Mouse (Mus musculus) cerebellum, adult 9-11 months (tissue): ENCODE data around the gene Nfkbil1.

ENCODE experiments used
- DNase-seq: peaks from one replicate; pipeline ENCODE4 v3.0.0; 2022

Nfkbil1 gene

DNA sequence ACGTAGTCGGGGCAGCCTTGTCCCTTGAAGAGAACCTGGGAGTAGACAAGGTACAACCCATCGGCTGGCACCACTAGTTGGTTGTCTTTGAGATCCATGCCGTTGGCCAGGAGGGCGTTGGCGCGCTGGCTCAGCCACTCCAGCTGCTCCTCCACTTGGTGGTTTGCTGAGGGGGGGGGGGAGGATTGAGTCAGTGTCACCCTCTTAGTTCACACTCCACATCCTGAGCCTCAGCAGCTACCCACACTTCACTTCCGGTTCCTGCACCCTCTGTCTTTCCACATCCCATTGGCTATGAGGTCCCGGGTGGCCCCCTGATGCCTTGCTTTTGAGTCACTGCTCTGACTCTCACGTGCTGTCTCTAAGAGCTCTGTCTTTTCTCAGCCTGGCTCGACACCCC is 35.2 kb downstream of the Nfkbil1 start:
- no peak for DNase-seq

DNA sequence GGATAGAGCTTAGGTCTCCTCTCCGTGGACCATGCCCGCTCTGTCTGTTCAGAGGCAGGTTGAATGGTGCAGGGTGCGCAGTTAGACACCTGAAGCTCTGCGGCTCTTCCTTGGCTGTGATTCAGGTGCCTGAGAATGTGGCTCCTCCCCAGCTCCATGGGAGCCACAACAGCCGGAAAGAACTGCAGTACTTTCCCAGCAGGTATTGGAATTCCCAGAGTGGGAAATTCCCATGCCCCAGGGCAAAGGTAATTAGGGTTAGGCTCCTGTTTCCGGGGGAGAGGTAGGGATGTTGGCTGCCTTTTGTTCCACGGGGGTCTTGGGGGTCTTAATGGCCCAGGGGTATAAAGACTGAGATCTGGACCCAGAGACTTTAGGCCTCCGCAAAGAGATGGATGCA is 36.6 kb downstream of the Nfkbil1 start:
- no peak for DNase-seq

DNA sequence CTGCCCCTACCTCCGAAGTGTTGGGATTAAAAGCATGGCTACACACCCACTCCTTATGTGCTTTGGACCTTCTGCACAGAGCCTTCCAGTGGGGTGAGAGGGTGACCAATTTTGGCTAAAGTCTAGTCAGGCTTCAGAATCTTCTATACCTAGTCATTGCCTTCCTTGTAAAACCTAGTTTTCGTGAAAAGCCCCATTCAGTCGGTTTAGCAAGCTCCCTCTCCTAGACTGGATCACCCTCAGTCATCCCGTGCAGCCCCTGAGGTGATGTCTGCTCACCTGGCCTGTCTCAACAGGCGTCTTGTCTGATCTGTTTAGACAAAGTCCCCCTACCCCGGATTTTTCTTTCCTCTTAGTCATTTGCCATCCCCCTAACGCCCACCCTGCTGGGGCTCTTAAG is 37.6 kb downstream of the Nfkbil1 start:
- DNase-seq = no peak

DNA sequence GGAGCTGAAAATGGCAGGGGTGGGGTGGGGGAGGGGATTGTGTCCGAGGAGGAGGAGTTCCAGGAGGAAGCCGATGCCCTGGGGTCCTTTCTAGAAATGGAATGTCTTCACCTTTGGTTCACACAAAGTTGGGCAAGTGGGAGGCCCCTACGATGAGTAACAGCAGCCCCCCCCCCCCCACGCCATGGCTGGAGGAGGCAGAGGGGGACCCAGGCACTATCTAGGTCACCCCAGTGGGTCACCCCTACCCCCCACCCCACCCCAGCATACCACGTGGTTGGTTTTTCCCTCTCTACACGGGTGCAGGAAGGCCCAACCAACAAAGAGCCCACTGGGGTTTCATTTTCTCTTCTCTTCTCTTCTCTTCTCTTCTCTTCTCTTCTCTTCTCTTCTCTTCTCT is 38.5 kb downstream of the Nfkbil1 start:
- DNase-seq = no peak

DNA sequence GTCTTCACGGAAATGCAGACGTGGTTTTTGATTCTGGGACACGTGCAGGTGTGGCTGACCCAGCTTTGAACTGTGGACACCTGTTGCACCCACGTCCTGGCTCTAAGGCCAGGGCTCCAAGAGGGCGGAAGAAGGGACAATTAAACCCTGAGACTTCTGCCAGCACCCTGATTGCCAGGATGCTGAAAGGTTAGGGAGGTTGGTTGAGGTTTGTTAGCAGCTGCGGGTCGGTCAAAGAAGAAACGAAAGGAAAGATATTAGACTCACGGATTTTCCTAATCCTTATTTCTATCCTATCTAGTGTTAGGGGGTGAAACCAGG is 39.3 kb downstream of the Nfkbil1 start:
- DNase-seq = no peak

DNA sequence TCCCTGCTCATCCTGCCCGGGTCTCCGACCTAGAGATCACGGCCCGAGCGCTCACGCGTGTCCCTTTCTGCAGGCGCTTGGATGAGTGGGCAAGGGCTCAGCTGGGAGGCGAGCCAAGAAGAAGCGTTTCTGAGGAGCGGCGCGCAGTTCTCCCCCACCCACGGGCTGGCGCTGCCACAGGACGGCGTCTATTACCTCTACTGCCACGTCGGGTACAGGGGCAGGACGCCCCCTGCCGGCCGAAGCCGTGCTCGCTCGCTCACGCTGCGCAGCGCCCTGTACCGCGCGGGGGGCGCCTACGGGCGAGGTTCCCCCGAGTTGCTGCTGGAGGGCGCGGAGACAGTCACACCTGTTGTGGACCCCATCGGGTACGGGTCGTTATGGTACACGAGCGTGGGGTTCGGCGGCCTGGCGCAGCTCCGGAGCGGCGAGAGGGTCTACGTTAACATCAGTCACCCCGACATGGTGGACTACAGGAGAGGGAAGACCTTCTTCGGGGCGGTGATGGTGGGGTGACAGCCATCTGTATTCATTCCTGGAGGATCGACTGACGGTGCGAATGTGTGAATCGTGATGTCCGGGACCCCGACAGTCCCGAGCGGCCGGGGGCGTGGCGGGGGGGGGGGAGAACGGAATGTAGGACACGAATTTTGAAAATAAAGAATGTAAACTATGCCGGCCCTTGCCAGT is 39.8 kb downstream of the Nfkbil1 start:
- peak; percentile 49 for DNase-seq

DNA sequence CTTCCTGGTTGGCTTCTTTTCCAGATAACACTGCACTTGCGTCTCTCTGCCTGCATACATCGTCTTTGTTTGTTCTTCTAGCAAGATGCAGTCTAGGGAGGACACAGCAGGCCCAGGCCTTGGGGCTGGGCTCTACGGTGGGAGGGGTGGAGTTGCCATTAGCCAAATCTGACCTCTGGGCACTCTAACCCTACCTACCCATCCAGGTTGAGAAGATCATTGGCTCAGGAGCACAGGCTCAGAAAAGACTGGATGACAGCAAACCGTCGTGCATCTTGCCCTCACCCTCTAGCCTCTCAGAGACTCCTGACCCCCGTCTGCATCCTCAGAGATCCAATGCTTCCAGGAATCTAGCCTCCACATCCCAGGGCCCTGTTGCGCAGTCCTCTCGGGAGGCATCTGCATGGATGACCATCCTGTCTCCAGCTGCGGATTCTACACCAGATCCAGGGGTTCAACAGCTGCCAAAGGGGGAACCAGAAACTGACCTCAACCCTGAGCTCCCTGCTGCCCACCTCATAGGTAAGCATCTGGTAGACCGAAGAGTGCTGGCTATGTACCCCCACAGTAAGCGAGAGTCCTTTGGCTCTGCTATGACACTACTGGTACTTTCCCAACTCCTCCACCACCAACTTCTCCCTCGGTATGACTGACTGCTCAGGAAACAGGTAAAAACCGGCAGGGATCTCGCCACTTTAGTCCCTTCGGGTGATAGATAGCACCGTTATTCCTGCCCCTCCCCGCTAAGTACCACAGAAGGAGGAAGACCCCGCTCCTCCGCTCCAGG is 40.6 kb downstream of the Nfkbil1 start:
- DNase-seq = no peak

DNA sequence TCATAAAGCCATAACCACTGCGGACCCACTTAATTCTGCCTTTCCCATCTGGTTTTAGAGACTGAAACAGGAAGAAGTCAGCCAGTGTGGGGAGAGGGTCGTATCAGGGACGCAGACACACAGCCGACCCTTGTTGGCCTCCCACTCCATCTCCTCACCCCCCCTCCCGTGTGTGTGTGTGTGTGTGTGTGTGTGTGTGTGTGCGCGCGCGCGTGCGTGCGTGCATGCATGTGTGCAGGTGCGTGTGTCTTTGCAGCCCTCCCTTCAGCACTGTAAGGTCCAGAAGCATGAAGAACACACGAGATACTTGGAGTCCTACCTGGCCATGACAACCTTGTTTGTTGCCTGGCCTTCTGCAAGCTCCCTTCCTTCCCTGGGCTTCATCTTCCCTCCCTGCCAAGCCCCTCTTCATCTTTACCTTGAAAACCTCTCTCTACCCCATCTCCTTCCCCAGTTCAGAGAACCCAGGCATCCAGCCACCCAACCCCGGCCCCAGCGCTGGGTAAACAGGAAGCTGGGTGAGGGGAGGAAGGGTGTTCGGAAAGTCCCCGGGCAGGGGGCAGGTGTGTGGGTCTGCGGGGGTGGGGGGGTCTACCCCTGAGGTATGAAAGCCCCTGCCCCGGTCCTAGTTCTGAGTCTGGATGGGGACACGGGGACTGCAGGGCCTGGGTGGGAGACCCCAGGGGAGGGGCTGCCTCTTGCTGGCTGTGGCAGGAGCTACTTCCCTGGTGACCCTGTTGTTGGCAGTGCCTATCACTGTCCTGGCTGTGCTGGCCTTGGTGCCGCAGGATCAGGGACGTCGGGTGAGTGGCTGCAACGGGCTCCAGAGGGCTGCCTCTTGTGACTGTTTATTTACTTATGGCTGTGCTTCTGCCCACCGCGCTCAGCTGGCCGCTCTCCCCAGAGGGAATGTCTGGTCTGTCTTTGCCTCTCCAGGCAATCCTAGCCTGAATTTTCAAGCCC is 41.4 kb downstream of the Nfkbil1 start, which contains the start of gene Ltb:
Gene Ltb, plus strand, starts transcription at position 559 of the 963 bp plus-strand sequence.
- no peak for DNase-seq

DNA sequence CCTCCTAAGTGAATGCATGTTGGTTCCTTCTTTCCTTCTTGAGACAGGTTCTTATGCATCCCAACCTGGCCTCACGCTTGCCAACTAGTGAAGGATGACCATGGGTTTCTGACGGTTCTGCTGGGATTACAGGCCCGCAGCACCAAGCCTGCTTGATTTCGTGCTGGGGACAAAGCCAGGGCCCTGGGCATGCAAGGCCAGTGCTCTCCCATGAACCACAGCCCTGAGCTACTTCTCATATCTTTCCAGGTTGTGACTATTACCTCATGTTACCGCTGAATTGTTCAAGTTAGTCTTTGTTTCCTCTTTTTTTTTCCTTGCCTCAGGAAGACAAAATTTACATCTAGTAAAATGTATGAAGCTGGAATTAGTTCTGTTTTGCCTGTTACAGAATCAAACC is 42.7 kb downstream of the Nfkbil1 start:
- DNase-seq = no peak

DNA sequence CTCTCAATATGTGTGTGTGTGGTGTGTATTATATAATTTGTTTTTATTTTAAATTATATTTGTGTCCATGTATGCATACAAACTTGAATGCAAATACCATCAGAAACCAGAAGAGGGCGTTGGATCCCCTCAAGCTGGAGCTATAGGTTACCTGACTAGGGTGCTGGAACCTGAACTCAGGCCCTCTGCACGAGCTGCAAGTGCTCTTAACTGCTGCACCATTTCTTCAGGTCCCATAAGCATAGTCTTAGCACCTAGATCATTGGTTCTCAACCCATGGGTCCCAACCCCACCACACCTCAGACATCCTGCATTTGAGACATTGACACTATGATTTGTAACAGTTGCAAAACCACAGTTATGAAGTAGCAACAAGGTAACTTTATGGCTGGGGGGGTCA is 43.9 kb downstream of the Nfkbil1 start:
- DNase-seq = no peak

DNA sequence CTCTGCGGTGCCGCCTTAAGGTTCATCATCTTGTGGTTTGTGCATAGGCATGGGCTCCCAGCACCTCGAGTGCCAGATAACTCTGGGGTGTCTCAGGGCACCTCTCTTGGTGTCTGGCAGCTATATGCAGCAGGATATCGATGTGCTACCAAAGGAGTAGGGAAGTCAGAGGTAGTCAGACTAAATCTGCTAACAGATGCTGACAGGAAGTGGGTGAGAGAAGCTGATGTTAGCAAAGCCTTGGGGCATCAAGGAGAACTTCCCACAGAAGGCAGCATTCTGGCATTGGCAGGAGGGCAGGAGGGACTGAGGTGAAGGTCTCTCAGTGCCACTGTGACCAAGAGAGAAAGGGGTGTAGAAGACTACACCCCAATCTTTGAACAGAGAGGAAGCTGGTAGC is 45.5 kb downstream of the Nfkbil1 start:
- no peak for DNase-seq

DNA sequence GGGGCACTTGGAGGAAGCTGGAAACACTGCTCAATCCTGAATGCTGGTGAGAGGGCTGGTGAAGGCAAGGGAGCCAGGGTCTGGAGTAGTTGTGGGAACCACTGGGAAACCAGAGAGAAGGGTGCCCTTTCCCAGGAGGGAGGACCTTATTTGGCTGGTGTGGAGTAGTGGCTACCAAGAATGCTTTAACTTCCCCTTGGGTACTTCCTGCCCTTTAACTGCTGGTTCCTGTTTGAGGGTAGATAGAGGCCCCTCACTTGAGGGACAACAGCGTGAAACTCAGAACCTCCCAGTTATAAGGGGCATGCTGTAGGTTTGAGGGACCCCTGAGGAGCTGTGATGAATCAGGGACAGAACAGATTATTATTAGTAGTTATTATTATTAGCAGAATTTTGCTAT is 46.4 kb downstream of the Nfkbil1 start:
- DNase-seq = no peak

DNA sequence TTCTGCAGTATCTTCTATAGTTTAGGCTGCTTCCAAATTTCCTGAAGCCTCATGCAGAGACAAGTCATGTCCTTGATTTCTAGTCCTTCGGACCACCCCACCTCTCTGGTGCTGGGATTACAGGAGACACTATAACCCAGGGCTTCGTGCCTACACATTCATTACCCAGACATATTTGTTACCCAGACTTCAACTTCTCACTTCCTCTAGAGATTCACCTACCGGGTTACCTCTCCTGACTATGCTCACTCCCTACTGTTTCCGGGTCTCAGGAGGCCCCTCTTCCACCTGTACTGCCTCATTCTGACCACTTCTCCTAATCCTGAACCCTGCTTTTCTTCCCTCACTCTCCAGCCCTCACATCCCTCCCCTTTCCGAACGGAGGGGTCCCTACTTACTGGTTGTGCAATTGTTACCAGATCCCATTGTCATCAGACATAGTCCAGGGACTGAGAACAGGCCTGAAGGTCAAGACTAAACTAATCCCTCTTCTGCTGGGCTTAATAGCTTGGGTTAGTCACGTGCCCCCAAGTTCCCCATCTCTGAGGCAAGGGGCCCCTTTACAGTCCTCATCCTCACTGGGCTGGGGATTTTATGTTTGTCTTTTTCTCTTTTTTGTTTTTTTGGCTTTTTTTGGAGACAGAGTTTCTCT is 47.5 kb downstream of the Nfkbil1 start, which contains the start of gene Lst1:
Gene Lst1, minus strand, starts transcription at position 481 of the 652 bp plus-strand sequence.
- DNase-seq = no peak

DNA sequence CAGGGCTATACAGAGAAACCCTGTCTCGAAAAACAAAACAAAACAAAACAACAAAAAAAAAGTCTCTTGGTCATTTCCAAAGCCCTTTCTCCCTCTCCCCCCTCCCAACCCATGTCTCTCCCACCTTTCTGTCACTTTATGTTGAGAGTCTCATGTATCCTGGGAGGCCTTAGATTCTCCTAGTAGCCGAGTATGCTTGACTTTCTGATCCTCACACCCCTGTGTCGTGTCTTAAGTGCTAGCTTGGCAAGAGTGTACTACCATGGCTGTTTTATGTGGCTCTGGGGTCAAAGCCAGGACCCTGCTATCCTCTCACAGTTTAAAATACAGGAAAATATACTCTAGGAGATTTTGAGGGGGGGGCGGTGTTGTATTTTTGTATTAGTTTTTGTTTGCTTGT is 48.2 kb downstream of the Nfkbil1 start:
- no peak for DNase-seq

DNA sequence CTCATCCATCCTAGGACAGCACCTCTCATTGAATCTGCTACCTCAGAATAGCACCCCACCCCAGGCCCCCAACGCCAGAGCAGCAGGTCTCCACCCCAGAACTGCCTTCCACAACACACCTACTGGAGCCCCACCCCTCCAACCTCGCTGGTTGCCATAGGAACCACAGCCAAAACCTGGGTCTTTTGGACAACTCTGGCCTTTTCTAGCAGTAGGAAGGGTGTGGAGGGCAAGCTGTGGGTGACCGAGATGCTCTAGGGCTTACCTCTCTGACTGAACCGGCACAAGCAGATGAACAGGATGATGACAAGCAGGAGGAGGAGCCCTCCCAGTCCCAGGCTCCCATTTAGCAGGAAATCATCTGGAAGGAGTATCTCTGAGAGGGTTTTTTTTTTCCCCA is 48.9 kb downstream of the Nfkbil1 start:
- no peak for DNase-seq

DNA sequence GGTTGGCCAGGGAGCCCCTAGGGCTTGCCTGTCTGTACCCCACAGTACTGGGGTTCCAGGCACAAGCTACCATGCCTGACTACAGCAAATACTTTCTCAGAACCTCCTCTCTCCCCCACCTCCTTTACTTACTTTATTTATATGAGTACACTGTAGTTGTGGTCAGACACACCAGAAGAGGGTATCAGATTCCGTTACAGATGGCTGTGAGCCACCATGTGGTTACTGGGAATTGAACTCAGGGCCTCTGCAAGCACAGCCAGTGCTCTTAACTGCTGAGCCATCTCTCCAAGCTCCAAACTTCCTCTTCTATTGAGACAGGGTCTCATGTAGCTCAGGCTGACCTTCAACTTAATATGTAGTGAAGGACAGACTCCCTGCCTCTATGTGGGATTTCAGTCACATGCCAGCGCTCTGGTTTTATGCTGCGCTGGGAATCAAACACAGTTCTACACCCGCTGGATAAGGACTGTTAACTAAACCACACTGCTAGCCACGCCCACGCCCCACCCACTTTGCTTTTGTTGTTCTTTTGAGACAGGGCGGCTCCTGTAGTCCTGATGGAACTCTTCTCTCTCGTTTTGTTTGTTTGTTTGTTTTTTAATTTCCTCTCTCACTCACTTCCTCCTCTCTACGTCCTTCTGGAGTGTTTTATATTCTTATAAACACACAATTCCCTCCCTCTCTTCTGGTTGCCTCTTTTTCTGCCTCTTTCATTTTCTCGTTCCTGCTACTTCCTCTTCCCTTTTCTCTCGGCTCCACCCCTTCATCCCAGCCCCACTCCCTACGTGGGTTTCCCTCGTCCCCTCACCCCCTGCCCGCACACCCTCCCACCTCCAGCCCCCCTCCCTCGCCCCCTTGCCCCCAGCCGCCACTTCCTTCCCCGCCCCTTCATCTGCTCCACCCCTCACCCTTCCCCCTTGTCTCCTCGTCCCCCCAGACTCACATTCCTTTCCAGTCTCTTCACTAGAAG is 49.7 kb downstream of the Nfkbil1 start:
- no peak for DNase-seq

DNA sequence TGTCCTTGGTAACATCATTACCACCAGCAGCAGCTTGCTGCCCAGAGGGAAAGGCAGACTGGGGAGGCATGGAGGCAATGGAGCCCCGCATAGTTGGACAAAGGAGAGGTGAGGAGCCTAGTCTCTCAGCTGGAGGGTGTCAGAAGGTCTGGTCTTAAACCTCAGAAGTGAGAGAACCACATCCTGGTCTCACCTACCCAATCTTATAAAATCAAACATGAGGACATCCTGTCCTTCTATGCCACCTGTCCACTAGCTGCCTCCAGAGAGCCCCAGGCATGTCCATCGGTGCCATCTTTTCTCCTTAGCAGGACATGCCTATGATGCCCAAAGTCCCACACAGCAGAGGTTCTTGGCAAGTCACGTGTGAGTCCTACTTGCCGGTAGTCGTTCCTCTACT is 55.5 kb downstream of the Nfkbil1 start:
- DNase-seq = no peak

DNA sequence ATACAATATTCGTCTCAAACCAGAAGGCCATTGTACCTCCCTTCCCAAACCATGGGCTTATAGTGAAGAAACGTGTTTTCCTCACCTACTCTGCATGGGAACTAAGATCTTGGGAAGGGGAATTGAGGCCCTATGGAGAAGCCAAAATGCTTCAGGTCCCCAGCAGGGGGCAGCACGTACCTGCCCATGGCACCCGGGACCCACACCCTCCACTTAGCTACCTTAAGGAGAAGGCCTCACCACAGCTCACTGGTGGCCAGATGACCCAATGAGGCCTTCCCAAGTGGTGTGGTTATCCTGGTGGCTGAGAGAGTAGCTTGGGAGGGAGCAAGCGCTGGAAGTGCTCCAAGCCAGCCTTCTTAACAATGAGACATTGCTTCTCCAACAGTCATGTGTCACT is 57.1 kb downstream of the Nfkbil1 start:
- DNase-seq = no peak

DNA sequence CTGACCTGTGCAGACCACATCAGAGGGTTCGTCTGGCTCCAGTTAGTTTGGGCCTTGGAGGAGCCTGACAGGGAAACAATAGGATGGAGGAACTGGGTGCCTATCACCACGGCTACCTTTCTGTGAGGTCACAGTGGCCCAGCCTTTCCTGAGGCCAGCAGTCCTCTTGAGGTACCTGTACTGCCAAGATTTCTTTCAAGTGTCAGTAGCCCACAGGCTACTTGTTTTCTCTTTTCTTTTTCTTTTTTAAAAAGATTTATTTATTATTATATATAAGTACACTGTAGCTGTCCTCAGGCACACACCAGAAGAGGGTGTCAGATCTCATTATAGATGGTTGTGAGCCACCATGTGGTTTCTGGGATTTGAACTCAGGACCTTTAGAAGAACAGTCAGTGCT is 59.6 kb downstream of the Nfkbil1 start, which contains the start of gene Aif1:
Gene Aif1, minus strand, starts transcription at position 101 of the 400 bp plus-strand sequence.
- no peak for DNase-seq

DNA sequence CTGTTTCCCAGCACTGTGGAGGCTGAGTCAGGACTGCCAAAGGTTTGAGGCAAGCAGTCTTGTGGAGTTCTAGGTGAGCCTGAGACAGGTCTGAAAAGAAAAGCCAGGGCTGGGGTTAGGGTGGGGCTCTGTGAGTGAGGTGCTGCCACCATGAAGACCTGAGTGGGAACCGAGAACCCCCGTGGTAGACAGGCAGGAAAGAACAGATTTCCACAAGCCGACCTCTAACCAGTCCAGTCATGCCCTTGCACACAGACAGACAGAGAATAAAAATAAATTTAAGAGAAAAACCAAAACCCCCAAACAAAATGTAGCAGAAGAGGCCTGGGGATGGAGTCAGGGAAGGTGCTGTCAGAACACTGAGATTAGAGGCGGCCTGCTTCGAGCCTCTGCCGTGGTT is 60.2 kb downstream of the Nfkbil1 start:
- DNase-seq = no peak

DNA sequence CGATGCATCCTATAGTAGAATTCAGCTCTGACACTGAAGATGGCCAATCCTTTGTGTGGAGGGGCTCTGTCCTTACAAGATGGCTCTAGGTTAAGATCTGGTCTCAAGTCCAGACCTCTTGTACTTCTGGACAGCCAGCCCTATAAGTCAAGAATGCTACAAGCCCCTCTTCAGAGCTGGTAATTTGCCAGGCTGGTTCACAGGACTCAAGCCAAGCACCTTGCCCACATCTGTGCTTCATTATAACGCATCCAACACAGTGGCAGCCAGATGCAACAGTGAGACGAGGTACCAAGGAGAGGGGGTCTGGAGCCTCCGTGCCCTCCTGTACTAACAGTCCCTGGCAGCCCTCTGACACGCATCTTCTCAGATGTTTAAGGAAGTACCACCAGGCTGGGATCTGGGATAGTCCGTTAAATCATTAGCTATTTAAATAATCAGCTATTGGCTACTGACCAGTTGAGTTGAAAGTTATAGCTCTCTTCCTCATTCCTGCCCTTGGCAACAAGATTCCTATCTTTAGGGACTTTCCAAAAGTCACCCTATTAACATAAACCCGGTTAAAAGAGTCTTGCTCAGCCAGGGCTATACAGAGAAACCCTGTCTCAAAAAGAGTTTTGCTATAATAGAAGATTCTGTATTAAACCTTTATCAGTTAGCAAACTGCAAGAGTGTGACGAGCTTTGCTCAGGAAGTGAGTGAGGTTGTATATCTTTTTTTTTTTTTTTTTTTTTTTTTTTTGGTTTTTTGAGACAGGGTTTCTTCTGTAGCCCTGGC is 61.2 kb downstream of the Nfkbil1 start:
- no peak for DNase-seq
